Comparison of ENCODE assay signal across 23 mouse cellular contexts in the genomic region with DNA sequence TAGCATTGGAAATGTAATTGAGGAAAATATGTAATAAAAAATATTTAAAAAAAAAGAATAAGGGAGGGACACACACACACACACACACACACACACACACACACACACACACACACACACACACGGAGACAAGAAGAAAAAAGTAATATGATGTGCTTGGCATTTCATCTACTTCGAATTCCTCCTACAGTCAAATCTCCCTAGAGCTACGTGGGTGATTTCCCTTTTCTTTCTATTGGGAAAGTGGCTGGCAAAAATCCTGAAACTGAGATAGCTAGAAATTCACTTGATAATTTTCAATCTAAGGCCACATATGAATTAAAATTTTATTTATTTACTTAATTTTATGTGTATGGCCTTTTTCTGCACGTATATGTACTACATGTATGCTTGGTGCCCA.
"Had no signal": no experiment of that assay in that cellular context is flagged by ENCODE, and none has a peak within 500 bp of the region (broad histone marks: within the 10 kb centered on the region; RNA-seq: fewer than 3 reads in every experiment).

No protein-coding gene starts in this region.

- H3K4me1 ChIP-seq: limb, embryonic 10.5 days; limb, embryonic 13.5 days; liver, embryonic 15.5 days; lung, embryonic 15.5 days; midbrain, embryonic 10.5 days; midbrain, embryonic 15.5 days; neural tube, embryonic 12.5 days; neural tube, embryonic 15.5 days had no signal

- H3K9ac ChIP-seq: limb, embryonic 13.5 days; liver, embryonic 12.5 days; liver, embryonic 15.5 days; lung, embryonic 15.5 days; midbrain, embryonic 15.5 days; neural tube, embryonic 12.5 days; neural tube, embryonic 15.5 days had no signal

- H3K4me3 ChIP-seq: limb, embryonic 10.5 days; limb, embryonic 13.5 days; liver, embryonic 12.5 days; liver, embryonic 15.5 days; lung, embryonic 15.5 days; megakaryocyte, embryonic 14.5 days; midbrain, embryonic 10.5 days; midbrain, embryonic 15.5 days; neural tube, embryonic 12.5 days; neural tube, embryonic 15.5 days had no signal

- H3K27ac ChIP-seq: kidney, postnatal 0 days; limb, embryonic 10.5 days; limb, embryonic 13.5 days; liver, embryonic 12.5 days; liver, embryonic 15.5 days; lung, embryonic 15.5 days; midbrain, embryonic 10.5 days; midbrain, embryonic 15.5 days; neural tube, embryonic 12.5 days; neural tube, embryonic 15.5 days had no signal

- H3K4me2 ChIP-seq: limb, embryonic 13.5 days; liver, embryonic 12.5 days; liver, embryonic 15.5 days; lung, embryonic 15.5 days; midbrain, embryonic 15.5 days; neural tube, embryonic 12.5 days; neural tube, embryonic 15.5 days had no signal

- H3K9me3 ChIP-seq: limb, embryonic 10.5 days; limb, embryonic 13.5 days; liver, embryonic 12.5 days; liver, embryonic 15.5 days; lung, embryonic 15.5 days; megakaryocyte, embryonic 14.5 days; midbrain, embryonic 10.5 days; midbrain, embryonic 15.5 days; neural tube, embryonic 12.5 days; neural tube, embryonic 15.5 days had no signal

- DNase-seq: kidney, adult 2 months; kidney, postnatal 25 days; liver; lung, adult 18-20 months; lung, postnatal 10 days; lung, postnatal 36 days; retina, postnatal 1 day; right cerebral cortex, postnatal 25 days; thymus, adult 2 months; thymus, postnatal 14 days; thymus, postnatal 4 days had no signal

- H3K36me3 ChIP-seq: liver, embryonic 15.5 days; lung, embryonic 15.5 days; midbrain, embryonic 15.5 days had no signal

- ATAC-seq: intestine, postnatal 0 days; liver, embryonic 12.5 days; midbrain, embryonic 15.5 days had no signal

- H3K27me3 ChIP-seq: limb, embryonic 13.5 days; liver, embryonic 12.5 days; liver, embryonic 15.5 days; lung, embryonic 15.5 days; megakaryocyte, embryonic 14.5 days; midbrain, embryonic 15.5 days; neural tube, embryonic 12.5 days; neural tube, embryonic 15.5 days had no signal
